Mouse (Mus musculus) right cerebral cortex, postnatal 10 days (tissue): ENCODE data around the gene Iqcf1.

Experiments used
- DNase-seq, 2 experiments: peaks; one replicate each; pipeline ENCODE4 v3.0.0; 2021; ENCODE audit warnings: low spot score in 2 of 2

Gene Iqcf1

DNA sequence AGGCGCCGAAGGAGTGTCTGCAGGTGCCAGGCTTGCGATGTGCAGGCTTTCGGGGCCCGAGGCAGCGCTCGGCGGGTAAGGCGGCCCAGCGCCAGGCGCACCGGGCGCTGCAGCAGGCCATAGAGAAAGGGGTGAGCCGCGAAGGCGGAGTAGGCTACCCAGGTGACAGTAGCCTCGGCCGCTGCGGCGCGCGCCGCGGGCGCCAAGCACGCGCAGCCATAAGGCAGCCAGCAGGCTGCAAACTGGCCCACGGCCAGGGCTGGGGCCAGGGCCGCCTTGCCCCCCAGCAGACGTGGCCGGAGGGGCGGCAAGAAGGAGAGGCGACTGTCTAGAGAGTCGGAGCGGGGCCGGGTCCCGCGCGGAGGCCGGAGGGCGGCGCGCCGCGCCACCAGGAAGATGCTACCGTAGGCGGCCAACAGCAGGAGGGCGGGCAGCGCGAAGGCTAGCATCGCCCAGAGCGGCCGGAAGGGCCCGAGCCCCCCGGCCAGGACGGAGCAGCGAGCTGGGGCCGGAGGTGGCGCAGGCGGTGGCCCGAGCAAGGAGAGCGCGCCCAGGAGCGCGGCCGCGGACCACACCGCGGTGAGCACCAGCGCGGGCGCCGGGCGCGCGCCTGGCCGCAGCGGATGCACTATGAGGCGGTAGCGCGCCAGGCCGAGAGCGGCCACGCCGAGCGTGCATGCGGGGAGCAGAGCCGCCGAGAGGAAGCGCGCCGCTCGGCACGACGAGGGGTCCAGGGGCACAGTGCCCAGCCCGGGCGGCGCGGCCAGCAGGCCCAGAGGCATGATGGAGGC is 34.8 kb upstream of the Iqcf1 start:
- peak; percentile 86 to 88 for DNase-seq

DNA sequence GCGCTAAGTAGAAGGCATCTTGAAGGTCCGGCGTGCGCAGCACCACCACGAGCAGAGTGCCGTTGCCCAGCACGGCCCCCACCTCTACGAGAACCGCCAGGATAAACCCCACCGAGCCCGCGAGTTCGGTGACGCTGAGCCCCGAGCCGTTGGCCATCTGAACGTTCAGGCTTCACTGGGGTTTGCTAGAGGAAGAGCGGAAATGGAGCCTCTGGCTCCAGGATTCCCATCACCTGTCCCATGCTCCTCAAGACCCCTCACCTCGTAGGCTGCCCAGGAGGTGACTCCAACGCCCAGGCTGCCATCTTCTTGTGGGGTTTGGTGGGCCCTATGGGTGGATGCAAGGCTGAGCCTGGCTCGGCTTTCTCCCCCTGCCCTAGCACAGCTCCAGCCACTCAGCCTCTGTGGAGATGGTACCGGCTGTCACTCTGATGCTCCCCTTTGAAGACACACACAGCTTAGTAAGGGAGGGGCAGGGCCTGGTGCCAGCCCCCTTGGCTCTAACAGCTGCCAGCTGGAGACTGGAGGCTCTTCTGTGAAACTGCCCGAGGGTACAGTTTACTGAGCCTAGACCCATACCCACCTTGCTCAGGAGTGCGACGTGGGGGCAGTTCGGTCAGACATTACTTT is 34.1 kb upstream of the Iqcf1 start, which contains the start of gene Gpr62:
Gene Gpr62, minus strand, starts transcription at position 368 of the 630 bp plus-strand sequence.
- peak; percentile 71 to 76 for DNase-seq

DNA sequence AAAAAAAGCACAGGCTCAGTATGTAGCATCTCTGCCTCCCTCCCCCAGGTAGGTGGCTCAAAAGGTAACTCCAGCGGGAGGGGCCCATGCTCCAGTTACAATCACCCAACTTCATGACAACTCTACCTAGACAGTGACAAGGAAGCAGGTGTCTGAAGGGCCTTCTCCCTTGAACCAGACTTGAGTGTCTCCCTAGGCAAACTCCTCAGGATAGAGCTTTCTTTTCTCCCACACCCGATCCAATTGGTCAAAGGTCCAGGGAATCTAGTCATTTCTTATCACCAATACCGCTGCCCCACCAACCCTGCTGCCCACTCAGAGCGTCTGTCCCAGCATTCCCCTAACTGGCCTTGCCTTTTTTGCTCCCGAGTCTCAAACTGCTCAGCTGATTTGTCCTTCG is 33.0 kb upstream of the Iqcf1 start:
- no peak for DNase-seq

DNA sequence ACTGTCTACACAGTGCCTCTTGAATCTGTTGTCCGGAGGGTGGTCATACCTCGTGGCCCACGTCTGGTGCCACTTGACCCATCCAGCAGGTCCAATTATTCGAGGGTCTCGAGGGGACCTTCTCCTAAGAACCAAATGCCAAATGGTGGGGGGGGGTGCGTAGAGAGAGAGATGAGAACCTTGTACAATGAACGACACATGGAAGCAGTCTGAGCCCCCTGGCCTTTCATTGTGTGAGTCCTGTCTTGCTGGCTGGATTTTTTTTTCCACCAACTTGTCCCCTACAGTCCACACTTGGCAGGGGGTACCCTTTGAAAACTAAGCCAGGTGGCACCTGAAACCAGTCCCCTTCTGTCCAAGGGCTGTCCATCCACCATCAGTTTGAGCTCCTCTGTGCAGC is 32.0 kb upstream of the Iqcf1 start:
- DNase-seq = no peak

DNA sequence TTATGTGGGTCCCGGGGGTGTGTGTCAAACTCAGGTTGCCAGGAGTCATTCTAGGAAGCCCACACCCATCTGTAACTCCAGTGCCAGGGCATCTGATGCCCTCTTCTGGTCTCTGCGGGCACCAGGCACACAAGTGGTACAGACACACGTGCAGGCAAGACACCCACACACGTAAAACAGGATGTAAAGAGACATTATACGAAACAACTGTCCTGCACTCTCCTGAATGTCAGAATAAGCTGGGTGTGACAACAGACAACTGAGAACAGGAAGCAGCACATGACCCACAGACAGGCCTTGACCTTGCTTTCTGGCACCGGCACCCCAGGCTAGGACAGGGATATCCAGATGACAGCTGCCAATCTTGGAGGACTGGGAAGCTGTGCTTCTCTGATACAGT is 30.4 kb upstream of the Iqcf1 start:
- DNase-seq = no peak

DNA sequence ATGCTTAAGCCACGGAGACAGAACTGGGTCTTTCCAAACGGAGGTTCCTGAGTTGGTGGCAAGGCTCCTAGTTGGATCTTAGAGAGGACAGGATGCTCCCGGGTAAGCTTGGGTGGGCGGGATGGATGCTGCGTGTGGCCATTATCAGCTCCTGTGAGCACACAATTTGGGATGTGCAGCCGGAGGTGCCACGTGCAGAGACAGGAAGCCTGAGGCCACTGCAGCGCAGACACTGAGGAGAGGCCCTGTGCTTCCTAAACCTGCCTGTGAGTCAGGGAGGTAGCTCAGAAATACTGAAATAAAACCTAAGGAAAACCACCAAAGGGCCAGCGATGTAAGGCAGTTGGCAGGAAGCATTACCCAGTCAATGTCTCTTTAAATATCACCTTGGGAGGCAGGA is 30.0 kb upstream of the Iqcf1 start:
- peak in 1 of 2 experiments; percentile 17 for DNase-seq

DNA sequence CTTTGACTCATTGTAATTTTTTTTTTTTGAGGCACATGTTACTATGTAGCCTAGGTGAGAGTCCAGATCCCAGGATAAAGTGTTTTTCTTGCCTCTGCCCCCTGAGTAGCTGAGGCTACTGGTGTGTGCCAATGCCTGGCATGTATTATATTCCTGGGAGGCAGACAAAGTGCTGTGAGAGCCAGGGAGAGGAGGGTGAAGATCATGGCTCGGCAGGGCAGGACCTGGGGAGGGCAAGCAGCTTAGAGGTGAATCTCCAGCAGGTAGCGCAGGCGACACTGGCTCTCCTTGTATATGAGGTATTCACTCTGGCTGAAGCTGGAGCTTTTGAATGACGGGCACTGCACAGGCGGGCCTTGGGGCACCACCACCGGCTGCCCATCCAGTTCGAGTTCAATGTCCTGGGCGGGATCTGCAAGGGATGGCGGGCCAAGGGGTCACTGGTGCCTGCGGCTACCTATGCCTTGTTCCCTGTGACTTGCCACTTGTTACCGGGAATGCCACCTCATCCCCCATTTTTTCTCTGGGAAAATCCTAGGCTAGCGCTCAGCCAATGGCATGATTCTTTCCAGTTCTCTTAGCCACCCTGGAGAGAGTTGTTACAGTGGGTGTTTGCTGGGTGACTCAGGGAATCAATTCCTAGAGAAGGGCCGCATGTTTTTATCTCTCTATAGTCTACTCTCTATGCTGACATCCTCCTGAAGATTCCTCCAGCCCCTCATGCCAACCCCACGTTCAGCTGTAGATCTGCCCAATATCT is 28.6 kb upstream of the Iqcf1 start:
- peak in 1 of 2 experiments; percentile 22 for DNase-seq

DNA sequence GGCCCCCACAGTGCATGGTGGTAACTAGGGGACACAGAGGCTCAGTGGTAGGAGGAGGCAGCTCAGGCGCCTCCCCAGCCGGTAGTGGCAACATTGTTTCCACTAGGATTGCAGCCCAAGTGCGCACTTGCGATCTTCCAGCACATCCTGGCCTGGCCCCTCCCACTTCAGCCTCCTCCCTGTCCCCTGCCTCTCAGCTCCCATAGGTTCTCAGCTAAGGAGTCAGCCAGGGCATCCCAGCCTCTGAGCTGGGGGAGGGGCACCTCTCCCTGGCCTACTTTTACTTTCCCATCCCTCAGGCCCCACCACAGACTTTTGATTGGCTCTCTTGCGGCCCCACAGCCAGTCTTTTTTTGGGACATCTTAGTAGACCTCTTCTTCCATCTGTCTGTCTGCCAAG is 27.9 kb upstream of the Iqcf1 start:
- peak; percentile 64 to 67 for DNase-seq

DNA sequence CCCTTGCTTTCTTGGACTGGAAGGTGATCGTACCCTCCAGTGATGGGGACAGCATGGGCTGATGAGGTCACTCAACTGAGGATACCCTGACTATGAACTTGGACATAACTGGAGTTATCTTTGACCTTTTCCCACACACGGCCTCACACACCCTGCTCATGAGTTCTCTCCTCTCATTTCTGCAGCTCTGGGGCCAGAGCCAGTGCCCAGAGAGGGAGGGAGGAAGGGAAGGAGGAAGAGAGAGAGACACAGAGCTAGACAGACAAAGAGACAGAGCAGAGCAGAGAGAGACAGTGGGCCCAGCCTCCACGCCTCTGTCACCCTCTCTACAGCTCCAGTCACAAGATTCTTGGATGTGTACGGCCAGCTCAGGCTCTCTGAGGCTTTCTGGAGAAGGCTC is 27.4 kb upstream of the Iqcf1 start:
- peak in 1 of 2 experiments; percentile 18 for DNase-seq

DNA sequence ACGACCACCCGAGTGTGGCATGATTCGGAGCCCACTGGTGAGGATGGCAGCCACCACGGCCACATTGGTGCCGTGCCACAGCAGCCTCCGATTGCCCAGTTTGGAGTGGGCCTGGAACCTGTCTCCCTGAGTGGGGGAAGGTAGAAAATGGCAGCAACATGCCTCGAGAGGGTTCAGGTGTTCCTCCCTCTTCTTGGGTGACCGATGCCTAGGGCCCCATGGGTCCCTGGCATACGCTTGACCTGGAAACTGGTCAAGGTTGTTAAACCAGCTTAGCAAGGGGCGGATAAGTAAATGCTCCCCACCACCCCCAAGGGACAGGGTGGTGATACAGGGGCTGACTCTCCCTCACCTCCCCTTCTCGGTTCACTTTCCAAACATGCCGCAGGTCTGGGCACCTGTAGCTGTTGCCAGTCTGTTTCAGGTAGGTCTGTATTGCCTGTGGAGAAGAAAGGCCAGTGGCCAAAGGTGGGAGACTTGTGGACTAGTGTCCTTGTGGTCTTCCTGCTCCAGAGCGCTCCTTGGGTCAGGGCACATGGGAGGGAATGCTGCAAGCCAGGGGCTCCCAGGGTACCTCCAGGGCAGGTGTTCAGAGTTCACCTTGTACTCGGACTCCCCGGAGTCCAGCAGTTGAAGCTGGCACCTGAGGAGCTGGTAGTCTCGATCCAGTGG is 26.6 kb upstream of the Iqcf1 start:
- peak; percentile 26 to 35 for DNase-seq

DNA sequence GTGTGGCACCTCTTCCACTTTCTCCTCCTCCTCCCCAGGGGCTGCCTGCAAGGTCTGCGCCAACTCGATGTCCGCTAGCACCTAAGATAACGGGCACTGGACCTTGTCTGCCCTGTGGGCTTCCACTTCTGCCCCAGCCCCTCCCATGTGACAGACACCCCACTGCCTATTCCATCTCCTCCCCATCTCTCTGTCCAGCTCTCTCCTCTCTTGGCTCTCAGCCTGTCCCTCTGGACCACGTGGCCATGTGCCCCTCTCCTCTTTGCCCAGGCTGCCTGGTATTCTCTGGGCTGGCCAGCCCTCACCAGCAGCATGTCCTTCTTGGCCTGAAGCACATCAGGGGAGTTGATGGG is 26.0 kb upstream of the Iqcf1 start:
- peak in 1 of 2 experiments; percentile 30 for DNase-seq

DNA sequence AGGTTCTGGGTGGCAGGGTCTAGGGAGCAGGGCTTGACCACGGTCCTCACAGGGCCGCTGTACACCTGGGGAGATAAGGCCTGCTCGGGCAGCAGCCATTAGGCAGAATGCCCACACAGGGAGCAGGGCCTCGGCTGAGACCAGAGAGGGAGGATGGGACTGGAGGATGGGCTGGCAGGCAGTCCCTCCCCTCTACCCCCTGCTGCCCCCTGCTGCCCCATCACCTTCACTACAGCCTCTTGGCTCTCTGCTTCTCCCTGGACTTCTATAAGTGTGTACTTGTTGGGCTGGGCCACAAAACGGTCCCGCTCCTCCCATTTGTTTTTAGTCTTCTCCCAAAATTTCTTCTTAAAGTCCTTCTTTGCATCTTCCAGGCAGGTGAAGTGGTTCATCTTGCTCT is 25.3 kb upstream of the Iqcf1 start:
- DNase-seq = peak; percentile 40 to 62

DNA sequence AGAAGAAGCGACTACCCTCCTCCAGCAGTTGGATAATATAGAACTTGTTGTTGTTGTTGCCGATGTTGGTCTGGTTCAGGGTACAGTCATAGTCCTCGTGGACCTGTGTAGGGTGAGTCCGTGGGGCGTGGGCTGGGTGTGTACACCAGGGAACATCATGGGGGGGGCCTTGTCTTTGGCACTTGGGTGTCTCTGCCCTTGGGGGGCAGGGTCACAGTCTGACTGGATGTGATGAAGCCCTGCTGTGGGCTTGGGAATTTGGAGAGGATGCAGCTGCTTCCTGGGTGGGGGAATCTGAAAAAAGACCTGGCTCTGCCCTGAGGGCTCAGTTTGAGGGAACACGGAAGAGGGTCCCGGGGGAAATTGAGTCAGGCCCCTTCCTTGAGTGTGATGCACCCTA is 24.7 kb upstream of the Iqcf1 start:
- peak; percentile 31 to 41 for DNase-seq

DNA sequence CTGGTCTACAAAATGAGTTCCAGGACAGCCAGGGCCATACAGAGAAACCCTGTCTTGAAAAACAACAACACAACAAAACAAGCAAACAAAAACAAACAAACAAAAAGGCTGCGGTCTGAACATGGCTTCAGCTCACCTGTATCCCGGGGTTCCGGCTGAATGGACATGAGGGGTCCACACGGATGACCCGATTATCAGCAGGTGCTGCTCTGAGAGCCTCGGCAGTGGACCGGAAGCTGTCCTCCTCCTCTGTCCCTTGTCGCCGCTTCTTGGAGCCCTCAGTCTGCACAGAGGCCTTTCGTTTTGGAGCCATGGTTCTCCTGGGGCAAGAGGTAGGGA is 24.1 kb upstream of the Iqcf1 start, which contains the start of gene Rrp9:
Gene Rrp9, plus strand, starts transcription at position 301 of the 339 bp plus-strand sequence.
- DNase-seq = peak; percentile 27 to 37

DNA sequence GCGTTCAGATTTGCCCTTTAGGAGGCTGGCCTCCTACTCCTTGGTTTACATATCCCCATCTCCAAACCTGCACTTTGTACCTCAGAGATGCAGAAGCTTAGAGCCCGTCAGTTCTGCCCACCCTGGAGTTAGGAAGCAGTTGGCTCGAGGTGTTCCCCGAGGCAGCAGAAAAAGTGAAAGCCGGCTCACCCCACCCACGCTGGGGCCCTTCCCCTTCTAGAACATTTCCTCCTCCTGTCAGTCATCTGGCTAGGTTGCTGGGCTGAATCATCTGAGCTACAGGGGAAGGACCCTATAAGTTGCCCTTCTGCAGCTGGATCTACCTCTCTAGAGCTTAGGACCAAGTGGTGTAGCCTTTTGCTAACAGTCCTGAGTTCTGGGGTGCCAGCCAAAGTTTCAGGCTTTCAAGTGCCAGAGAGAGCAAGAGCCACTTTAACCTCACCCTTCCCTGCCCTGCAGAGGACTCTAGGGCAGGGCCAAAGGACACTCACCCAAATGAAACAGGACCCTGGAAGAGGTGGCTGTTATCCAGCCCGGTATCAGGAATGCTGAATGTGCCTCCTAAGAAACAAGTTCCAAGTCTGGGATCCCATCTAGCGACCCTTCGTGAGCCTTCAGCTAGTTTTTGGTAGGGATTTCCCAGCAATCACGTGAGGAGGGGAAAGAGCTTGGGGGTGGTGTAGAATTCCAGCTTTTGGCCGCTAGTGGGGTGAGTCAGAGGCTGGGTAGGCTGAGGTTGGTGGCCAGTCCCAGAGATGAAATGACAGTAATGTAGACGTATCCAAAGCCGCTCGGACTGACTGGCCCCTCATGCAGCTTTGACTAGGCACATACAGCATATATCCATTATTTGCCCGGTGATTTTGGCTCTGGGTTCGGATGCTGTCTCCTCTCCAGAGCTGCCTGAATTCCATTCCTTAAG is 23.5 kb upstream of the Iqcf1 start:
- peak; percentile 46 to 49 for DNase-seq

DNA sequence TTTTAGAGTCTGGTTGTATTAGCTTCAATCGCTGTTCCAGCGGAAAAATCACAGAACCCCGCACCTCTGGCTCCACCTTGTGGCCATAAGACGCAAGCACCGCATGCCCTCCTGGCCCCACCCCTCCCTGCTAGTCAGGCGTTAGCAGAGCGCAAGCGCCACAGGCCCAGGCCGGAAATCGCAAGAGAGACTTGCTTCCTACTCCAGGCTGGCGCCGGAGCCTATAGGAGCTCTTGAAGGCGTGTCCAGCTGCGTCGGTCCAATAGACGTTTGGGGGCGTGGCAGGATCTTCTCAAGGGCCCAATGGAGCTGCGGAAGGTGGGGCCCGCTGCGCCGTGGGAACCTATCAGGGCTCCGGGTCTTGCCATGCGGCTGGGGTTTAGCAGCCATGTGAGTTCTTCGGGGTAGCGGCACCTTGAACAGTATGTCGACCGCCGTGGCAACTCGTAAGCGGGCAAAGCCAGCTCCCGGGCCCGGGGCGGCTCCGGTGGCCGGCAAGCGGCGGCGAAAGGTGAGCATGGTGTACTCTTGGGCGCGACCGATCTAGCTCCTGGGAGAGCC is 22.8 kb upstream of the Iqcf1 start, which contains the start of gene Parp3:
Gene Parp3, minus strand, starts transcription at position 26 of the 561 bp plus-strand sequence.
- peak; percentile 100 for DNase-seq

DNA sequence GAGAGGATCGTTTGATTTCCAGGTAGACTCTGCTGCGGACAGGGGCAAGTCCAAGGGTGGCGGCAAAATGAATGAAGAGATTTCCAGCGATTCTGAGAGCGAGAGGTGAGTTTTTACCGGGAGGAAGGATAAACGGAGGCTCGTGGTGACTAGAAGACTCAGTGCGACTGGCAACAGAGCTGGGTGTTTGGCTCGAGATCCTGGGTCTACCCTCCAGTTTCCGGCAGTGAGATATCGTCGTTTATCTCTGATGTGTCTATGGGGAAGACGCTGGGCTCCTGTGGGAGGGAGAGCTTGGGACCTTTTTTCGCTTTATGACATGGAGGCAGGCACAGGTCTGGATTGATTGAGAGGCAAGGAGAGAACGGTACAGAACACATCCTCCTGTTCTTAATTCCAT is 22.1 kb upstream of the Iqcf1 start:
- peak; percentile 25 to 27 for DNase-seq

DNA sequence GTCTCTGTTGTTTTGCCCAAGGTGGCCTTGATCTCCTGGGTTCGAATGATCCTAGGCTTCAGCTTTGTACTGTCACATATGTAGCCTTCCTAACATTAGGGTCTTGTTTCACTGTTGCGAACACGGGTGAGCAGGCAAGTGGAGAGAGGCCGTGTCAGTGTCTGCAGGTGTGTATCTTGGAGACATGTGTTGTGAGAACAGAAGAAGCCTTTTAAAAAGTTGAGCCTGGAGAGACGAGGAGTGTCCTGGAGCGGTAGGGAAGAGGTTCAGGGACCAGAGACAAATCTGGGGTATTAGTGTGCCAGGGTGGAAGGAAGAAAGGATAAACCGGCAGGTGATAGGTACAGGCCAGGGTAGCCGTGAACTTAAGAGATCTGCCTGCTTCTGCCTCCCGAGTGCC is 21.7 kb upstream of the Iqcf1 start:
- peak in 1 of 2 experiments; percentile 22 for DNase-seq

DNA sequence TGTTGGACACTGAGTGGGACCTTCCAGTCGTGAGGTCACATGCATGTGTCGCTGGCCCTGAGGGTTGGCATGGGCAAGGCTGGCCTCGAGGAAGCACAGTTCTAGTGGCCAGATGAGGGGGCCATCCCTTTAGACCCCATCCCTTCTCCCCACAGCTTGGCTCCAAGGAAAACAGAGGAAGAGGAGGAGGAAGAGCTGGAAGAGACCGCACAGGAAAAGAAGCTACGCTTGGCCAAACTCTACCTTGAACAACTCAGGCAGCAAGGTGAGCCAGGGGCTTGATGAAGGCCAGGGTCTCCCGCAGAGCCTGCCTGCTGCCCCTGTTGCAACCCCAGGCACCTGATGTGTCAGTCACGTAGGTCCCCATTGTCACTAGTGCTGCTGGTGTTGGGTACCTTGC is 19.2 kb upstream of the Iqcf1 start:
- peak in 1 of 2 experiments; percentile 20 for DNase-seq

DNA sequence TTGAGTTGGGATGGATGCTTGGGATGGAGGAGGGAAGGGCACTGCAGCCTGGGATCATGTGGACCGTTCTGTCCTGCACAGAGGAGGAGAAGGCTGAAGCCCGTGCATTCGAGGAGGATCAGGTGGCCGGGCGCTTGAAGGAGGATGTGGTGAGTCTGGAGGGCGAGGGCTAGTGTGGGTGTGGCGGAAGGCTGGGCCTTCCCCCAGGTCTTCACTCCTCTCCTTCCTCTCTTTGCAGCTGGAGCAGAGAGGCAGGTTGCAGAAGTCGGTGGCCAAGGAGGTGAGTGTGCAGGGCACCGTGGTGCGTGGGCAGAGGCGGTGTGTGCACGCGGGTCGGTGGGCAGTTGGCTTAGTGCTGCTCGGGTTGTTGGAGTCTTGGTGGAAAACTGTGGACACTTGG is 18.7 kb upstream of the Iqcf1 start:
- peak in 1 of 2 experiments; percentile 25 for DNase-seq
